Mouse (Mus musculus) erythroblast, embryonic 14.5 days (primary cell): ENCODE results near the gene Tcf7l1.

Experiments
- GATA1 ChIP-seq: IDR thresholded peaks from 2 replicates; pipeline ENCODE4 v1.6.1; 2012; ENCODE audit warnings: low read length, inconsistent platforms, mixed read lengths
- TAL1 ChIP-seq: IDR thresholded peaks from 3 replicates; pipeline ENCODE4 v1.6.1; 2012; ENCODE audit warnings: low read length, inconsistent platforms, mixed read lengths

DNA sequence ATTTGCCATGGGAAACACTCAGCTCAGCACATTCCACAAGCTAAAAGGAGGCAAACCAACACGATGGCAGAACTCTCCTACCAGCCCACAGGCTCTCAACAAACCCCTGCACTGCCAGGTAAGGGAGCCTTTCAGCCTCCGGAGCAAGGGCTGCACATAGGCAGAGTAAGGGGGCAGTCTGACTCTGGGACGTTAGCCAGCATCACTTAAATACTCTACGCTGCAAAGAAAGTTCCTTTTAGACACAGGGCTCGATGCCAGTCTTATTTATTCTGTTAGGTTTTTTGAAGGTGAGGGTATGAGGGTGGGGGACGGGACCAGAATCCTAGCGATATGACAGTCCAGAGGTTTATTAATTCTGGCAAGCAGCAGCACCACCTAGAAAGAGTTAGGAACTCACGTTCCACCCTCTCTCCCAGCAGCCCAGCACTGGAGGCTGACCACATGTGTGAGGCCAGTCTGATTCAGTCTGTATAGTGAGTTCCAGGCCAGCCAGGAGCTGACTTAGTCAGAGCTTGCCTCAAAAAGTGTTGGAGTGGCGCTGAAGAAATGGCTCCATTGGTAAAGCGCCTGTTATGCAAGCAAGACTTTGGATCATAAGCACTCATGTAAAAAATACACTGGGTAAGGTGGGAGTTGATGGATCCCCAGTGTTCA is 44.8 kb downstream of the Tcf7l1 start:
- TF ChIP-seq TAL1 = no peak
- TF ChIP-seq GATA1 = no peak
